Mouse (Mus musculus): ENCODE results near the gene Kif2c.

DNA sequence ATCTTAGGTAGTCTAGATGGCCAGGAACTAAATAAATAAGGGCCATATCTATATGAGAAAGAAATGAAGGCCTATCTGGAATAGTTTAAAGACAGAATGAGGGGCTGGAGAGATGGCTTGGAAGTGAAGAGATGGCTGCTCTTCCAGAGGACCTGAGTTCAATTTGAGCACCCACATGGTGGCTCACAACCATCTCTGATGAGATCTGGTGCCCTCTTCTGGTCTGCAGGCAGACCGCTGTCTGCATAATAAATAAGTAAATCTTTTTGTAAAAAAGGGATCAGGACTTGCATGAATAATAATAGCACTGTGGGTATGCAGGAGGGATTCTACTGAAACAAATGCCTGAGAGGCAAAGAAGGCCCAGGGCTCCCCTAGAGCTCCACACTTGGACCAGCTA is 69.2 kb downstream of the Kif2c start:
- TF ChIP-seq CTCF (IDR thresholded peaks at IDR 0.05; ENCODE audit: extremely low read depth, insufficient read depth, low read length) (no peak), POLR2A (IDR thresholded peaks at IDR 0.05; ENCODE audit: extremely low read depth, insufficient read depth, low read length) (no peak)

All from cortical plate, adult 2 months (tissue).